Mouse (Mus musculus): ENCODE measurements around the gene 1110017D15Rik.

1110017D15Rik gene

GRCm38 (mm10) chr4:41517233-41517632, at the start of gene 1110017D15Rik:
1110017D15Rik (minus strand) TSS chr4:41517333.
- DNase-seq (ENCODE audit: low read depth, low spot score) = no peak

DNA sequence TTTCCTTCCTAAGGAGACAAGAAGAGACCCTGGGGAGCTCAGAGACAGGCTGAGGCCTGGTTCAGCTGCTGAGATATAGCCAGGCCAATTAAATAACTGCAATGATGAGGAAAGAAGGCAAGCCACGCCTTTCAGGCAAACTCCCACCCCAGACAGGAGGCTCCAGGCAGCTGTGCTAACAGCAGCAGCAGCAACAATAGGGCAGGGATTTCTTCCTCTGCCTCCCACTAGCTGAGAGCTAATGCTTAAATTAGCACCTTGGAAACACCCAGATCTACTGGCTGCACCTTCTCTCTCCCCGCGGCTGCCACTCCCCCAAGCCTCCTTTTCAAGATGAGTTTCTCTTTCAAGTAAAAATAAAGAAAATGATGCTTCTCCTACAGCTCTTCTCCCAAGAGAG, 49.0 kb upstream of the 1110017D15Rik start:
- DNase-seq (ENCODE audit: low read depth, low spot score) = peak; percentile 87

GRCm38 (mm10) chr4:41563297-41563696, 46.2 kb upstream of the 1110017D15Rik start:
- DNase-seq (ENCODE audit: low read depth, low spot score) = no peak

GRCm38 (mm10) chr4:41557092-41557491, 40.0 kb upstream of the 1110017D15Rik start:
- DNase-seq (ENCODE audit: low read depth, low spot score) = peak; percentile 62

DNA sequence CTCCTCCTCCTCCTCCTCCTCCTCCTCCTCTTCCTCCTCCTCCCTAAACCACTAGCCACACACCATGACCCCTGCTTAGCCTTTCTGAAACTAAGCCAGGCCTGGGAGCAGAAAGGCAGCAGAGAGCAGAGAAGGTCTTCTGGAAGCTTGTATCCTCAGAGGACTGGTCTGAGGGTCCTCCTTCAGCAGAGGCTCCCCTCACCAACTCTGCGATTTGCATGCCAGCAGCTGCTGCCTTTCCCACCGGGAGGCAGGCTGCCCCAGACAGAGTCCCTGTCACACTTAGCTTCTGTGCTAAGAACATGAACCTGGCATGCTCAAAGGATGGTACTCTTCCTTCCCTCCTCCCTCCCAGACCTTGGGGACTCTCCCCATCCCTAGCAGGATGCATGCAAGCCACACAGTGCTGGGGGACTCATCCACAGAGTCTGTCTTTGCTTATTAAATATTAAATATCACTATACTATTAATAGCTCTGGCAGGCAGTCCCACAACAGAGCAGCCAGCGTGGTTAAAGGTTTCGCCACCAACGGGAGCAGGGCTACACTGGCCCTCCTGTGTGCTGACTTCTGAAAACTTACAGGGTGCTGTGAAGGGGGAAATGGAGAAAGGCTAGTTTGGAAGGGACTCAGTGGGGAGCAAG, 39.3 kb upstream of the 1110017D15Rik start:
- no peak for DNase-seq (ENCODE audit: low read depth, low spot score)

- no peak for DNase-seq (ENCODE audit: low read depth, low spot score)
These were observed 38.0 kb upstream of the 1110017D15Rik start for GRCm38 (mm10) chr4:41554994-41555663.

- DNase-seq (ENCODE audit: low read depth, low spot score) = no peak
These were observed 36.0 kb upstream of the 1110017D15Rik start for GRCm38 (mm10) chr4:41553116-41553515.

- DNase-seq (ENCODE audit: low read depth, low spot score) = peak; percentile 80
These were observed 35.4 kb upstream of the 1110017D15Rik start for GRCm38 (mm10) chr4:41552529-41552928.

- no peak for DNase-seq (ENCODE audit: low read depth, low spot score)
These were observed 30.0 kb upstream of the 1110017D15Rik start for GRCm38 (mm10) chr4:41547086-41547485.

GRCm38 (mm10) chr4:41545985-41546384, 28.9 kb upstream of the 1110017D15Rik start:
- DNase-seq (ENCODE audit: low read depth, low spot score) = peak; percentile 73

DNA sequence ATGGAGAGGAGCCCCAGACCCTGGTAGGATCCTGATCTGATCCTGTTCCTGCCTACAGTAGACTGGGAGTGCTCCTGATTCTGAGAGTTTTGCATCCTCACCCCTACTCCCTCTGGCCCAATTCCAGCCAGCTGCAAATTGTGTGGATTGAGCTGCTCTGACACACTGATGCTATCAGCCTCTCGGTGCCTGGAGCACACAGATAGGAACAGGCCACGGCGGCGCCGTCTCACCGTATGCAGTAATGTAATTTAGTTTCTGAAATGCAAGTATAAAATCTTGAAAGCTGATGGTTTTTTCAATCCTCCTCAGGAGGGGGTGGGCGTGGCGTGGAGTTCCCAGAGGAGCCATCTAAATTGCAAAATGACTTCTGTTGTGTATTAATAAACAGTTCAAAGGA, 25.0 kb upstream of the 1110017D15Rik start:
- DNase-seq (ENCODE audit: low read depth, low spot score) = no peak

- no peak for DNase-seq (ENCODE audit: low read depth, low spot score)
These were observed 17.7 kb upstream of the 1110017D15Rik start for GRCm38 (mm10) chr4:41534866-41535265.

- no peak for DNase-seq (ENCODE audit: low read depth, low spot score)
These were observed 15.3 kb upstream of the 1110017D15Rik start for GRCm38 (mm10) chr4:41532420-41532819.

GRCm38 (mm10) chr4:41527996-41528395, 10.9 kb upstream of the 1110017D15Rik start:
- peak; percentile 79 for DNase-seq (ENCODE audit: low read depth, low spot score)

DNA sequence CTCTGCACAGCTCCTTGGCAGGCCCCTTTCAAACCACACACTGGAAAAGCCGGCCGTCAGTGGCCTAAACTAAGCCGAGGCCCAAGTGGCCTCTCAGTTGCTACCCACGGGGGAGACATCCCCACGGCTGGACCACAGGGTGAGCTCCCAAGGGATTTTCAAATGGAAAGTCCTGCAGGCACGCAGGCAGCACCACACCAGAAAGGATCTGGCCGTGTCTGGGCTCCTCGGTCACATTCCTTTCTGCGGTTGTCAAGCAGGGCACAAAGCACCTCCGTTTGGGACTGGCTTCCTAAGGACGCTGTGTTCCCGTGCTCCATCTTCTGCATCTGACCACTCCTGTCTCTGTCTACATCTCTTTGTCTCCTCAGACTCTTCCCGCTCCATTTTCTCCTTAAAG, 9.9 kb upstream of the 1110017D15Rik start:
- DNase-seq (ENCODE audit: low read depth, low spot score) = no peak

DNA sequence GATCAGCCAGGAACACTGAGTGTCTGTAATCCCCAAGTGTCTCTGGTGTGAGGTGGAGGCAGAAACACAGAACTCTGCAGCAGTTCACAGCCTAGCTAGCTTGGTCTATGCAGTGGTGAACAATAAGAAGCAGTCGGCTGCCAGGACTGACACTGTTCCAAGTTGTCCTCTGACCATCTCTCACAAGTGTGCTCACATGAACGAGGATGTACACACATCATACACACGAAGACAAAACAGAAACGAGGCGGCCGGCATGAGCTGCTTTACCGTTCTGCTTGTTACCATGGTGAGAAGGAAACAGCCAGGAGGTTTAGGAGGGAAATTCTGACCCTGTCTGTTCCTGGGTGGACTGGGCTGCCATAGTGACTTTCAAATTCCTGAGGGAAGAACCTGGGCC, 9.4 kb upstream of the 1110017D15Rik start:
- no peak for DNase-seq (ENCODE audit: low read depth, low spot score)

DNA sequence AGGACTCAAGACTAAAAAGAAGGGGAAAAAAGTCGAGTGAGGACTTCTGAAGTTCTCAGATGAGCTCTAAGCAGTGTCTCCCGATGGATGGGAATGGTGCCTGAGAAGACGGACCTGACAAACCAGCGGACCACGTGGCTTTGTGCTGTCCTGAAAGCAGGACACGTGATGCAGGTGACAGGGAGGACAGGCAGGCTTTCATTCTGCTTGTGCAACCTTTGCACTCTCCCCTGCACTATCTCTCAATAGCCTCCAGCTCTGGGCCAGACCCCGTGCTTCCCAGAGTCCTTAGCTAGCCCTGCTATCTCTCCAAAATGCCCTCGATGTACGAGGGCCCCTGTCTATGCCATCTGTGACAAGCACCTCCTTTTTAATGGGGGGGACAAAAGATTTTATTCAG, 7.7 kb upstream of the 1110017D15Rik start:
- no peak for DNase-seq (ENCODE audit: low read depth, low spot score)

- no peak for DNase-seq (ENCODE audit: low read depth, low spot score)
These were observed 6.7 kb upstream of the 1110017D15Rik start for GRCm38 (mm10) chr4:41523839-41524238.

GRCm38 (mm10) chr4:41522788-41523187, 5.7 kb upstream of the 1110017D15Rik start:
- DNase-seq (ENCODE audit: low read depth, low spot score) = peak; percentile 87

- no peak for DNase-seq (ENCODE audit: low read depth, low spot score)
These were observed 5.0 kb upstream of the 1110017D15Rik start for GRCm38 (mm10) chr4:41522136-41522535.

DNA sequence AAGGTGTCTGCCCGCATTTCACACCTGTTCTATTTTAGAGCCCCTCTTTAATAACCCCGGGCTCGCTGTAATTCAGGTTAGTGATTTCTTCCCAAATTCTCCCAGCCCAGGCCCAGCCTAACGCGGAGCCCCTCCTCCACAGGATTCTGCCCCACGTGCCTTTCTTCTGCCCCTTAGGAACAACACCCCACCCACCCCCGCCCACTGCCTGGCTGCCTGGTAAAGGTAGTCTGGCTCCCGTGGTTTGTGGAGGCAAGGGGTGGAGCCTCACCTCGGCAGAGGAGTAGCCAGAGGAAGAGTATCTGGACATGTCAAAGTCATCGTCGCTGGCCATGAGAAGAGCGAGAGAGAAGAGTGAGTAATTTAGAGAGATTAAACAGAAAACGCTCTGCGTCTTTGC, 3.5 kb upstream of the 1110017D15Rik start:
- DNase-seq (ENCODE audit: low read depth, low spot score) = no peak

- DNase-seq (ENCODE audit: low read depth, low spot score) = no peak
These were observed 2.1 kb upstream of the 1110017D15Rik start for GRCm38 (mm10) chr4:41519195-41519594.

DNA sequence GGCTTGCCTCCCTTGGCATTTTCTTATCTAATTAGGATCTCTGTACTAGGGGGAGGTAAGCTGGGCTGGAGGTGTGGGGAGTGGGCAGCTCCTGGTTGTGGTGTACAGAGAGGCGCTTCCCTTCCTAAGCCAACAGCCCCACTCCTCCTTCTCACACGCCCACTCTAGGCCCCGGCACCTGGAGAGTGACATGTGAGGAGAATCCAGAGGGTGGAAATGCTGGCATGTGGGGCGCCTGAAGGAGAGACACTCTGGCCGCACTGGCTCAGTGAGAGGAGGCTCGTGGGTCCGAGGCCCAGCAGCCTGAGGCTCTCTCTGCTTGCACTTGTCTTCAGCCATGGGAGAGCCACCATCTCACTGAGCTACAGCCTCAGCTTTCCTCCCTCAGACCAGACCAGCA, 1.2 kb upstream of the 1110017D15Rik start:
- DNase-seq (ENCODE audit: low read depth, low spot score) = peak; percentile 49
